Mouse (Mus musculus) hindbrain, embryonic 11.5 days (tissue): ENCODE results near the gene Rnf208. TPM values are rescaled to one million over a fixed set of nuclear protein-coding genes. Genes with fewer than 3 reads are reported as not detected.

ENCODE experiments used
- ATAC-seq: fragments of 200-750 bp; cut with Nextera tagmentation; 2 replicates; pipeline ENCODE4 v1.8.0; 2017; ENCODE audit warnings: mild to moderate bottlenecking, moderate TSS enrichment, moderate library complexity; ENCODE audit not compliant: low FRiP score
- DNase-seq: peaks from one replicate; pipeline ENCODE4 v3.0.0-alpha.2; 2015; ENCODE audit warnings: low spot score
- H3K27ac ChIP-seq: fragments of 300-500 bp; sonication (generic); 2 replicates; pipeline ENCODE4 v1.5.1; 2014; ENCODE audit warnings: mild to moderate bottlenecking, low read depth, low read length
- H3K27me3 ChIP-seq: fragments of 300-500 bp; sonication (generic); 2 replicates; pipeline ENCODE4 v1.6.1; 2014; ENCODE audit warnings: mild to moderate bottlenecking, low read length, moderate library complexity, mixed read lengths; ENCODE audit not compliant: control insufficient read depth, insufficient read depth
- H3K36me3 ChIP-seq: fragments of 300-500 bp; sonication (generic); 2 replicates; pipeline ENCODE4 v1.6.1; 2014; ENCODE audit warnings: mild to moderate bottlenecking, low read length, moderate library complexity, mixed read lengths; ENCODE audit not compliant: control insufficient read depth, insufficient read depth
- H3K4me1 ChIP-seq: fragments of 300-500 bp; sonication (generic); replicated peaks from 2 replicates; pipeline ENCODE4 v1.6.1; 2014; ENCODE audit warnings: low read length, mixed read lengths; ENCODE audit not compliant: control insufficient read depth, insufficient read depth
- H3K4me2 ChIP-seq: fragments of 300-500 bp; sonication (generic); replicated peaks from 2 replicates; pipeline ENCODE4 v1.6.1; 2014; ENCODE audit warnings: mild to moderate bottlenecking, low read depth, low read length
- H3K4me3 ChIP-seq: fragments of 300-500 bp; sonication (generic); 2 replicates; pipeline ENCODE4 v1.5.1; 2014; ENCODE audit warnings: low read depth, low read length
- H3K9ac ChIP-seq: fragments of 300-500 bp; sonication (generic); 2 replicates; pipeline ENCODE4 v1.6.1; 2014; ENCODE audit warnings: low read depth, low read length
- H3K9me3 ChIP-seq: fragments of 300-500 bp; sonication (generic); 2 replicates; pipeline ENCODE4 v1.6.1; 2016; ENCODE audit warnings: low read length; ENCODE audit not compliant: control insufficient read depth
- WGBS: fragments of 180-500 bp; shearing (Covaris S2); extraction: QIAGEN DNeasy Blood & Tissue Kit; methylation state at CpG from one replicate; pipeline ENCODE4 v1.1.7; 2014; 5-methylcytosine and 5-hydroxymethylcytosine counted together
- polyA plus RNA-seq: library from polyadenylated mRNA; unstranded; fragments of >200 nt; fragmentation: Nextera tagmentation; extraction: Ambion mirVana; gene quantifications from 2 replicates; pipeline ENCODE4 v1.2.1, GENCODE M21; 2014

Gene Rnf208
- polyA plus RNA-seq, 1 experiment from 2014 or later = 23.9 TPM

- peak overlapping the region; percentile 60 for H3K9ac ChIP-seq
- H3K4me1 ChIP-seq = peaks cover 12% of the 10 kb centered on the region
- H3K27me3 ChIP-seq = peaks cover 13% of the 10 kb centered on the region
- H3K27ac ChIP-seq = peak overlapping the region; percentile 36; the same call in 1 of the 2 replicates
- peak overlapping the region; percentile 77 for H3K4me3 ChIP-seq
- under 1% methylated on average over 82 of the region's 82 CpGs for WGBS
- DNase-seq = peak; percentile 61
- H3K4me2 ChIP-seq = peak overlapping the region; percentile 99
- H3K36me3 ChIP-seq = no peaks in the 10 kb centered on the region
- peak; percentile 59 for ATAC-seq
- no peaks in the 10 kb centered on the region for H3K9me3 ChIP-seq
Observed at GRCm38 (mm10) chr2:25262795-25263622, 21.0 kb downstream of the Rnf208 start.

GRCm38 (mm10) chr2:25263623-25264285, 21.7 kb downstream of the Rnf208 start:
- Histone ChIP-seq H3K9ac (peak overlapping the region; percentile 60), H3K4me3 (peak overlapping the region; percentile 77), H3K9me3 (no peaks in the 10 kb centered on the region), H3K36me3 (no peaks in the 10 kb centered on the region), H3K27me3 (peaks cover 13% of the 10 kb centered on the region), H3K4me2 (peak overlapping the region; percentile 99), H3K4me1 (peaks cover 12% of the 10 kb centered on the region), H3K27ac (no peak overlapping the region)
- 21% methylated on average over 12 of the region's 12 CpGs for whole genome bisulfite sequencing
- ATAC-seq (no peak), DNase-seq (no peak)

GRCm38 (mm10) chr2:25264286-25264660, 22.2 kb downstream of the Rnf208 start:
- no peak overlapping the region for H3K9ac ChIP-seq

GRCm38 (mm10) chr2:25264851-25265250, 22.8 kb downstream of the Rnf208 start:
- H3K27me3 ChIP-seq = peaks cover 13% of the 10 kb centered on the region
- ATAC-seq (no peak), DNase-seq (no peak)
- H3K9ac ChIP-seq = peak overlapping the region; percentile 11; the same call in 1 of the 2 replicates
- no peaks in the 10 kb centered on the region; the same call in 1 of the 2 replicates for H3K36me3 ChIP-seq
- H3K4me3 ChIP-seq = no peak overlapping the region
- H3K4me1 ChIP-seq = peaks cover 12% of the 10 kb centered on the region
- H3K27ac ChIP-seq = no peak overlapping the region
- no peak overlapping the region for H3K4me2 ChIP-seq
- 77% methylated on average over 3 of the region's 3 CpGs for WGBS
- H3K9me3 ChIP-seq = no peaks in the 10 kb centered on the region

More at GRCm38 (mm10) chr2:25264286-25264660, 22.2 kb downstream of the Rnf208 start:
- Histone ChIP-seq H3K9me3 (no peaks in the 10 kb centered on the region), H3K4me2 (no peak overlapping the region), H3K4me1 (peaks cover 12% of the 10 kb centered on the region), H3K36me3 (no peaks in the 10 kb centered on the region; the same call in 1 of the 2 replicates), H3K4me3 (no peak overlapping the region), H3K27ac (no peak overlapping the region), H3K27me3 (peaks cover 13% of the 10 kb centered on the region)
- no peak for ATAC-seq
- WGBS = 81% methylated on average over 5 of the region's 5 CpGs
- no peak for DNase-seq

DNA sequence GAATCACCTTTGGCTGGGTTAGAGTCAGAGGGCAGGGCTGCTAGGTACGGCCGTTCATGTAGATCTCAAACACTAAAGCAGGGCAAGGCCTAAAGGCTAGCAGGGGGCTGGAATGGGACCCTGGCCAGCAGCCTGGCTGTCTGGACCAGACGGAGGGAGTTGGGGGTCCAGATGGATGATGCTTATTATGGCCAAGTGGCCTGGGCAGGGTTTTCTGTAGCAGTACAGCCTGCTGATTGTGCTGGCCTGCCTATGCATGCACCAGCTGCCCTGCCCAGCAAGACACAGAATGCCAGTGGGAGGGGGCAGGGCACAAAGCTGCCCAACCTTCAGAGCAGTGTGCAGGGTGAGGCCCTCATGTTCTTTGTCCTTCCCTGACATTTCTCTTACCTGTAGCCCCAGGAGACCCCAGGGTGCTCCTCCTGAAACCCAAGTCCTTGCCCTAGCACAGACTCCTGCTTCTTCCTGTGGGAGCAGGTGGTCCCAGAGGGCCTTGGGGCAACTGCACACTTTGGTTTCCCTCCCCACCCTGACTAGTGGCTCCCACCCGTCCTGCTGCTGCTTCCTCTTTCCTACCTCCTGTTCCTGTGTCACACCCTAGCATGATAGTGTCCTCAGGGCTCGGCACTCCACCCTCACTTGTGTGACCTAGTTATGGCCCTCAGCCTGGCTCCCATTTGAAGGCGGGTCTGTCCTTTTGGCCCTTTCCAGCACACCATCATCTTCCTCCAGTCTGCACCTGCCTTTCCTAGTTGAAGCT, 24.0 kb downstream of the Rnf208 start:
- DNase-seq (no peak), ATAC-seq (no peak)
- no peaks in the 10 kb centered on the region for H3K9me3 ChIP-seq
- H3K27ac ChIP-seq = no peak overlapping the region
- peaks cover 13% of the 10 kb centered on the region for H3K4me1 ChIP-seq
- no peak overlapping the region for H3K4me3 ChIP-seq
- peaks cover 13% of the 10 kb centered on the region for H3K27me3 ChIP-seq
- peak overlapping the region; percentile 15; the same call in 1 of the 2 replicates for H3K9ac ChIP-seq
- H3K4me2 ChIP-seq = no peak overlapping the region
- WGBS = 71% methylated on average over 6 of the region's 6 CpGs
- no peaks in the 10 kb centered on the region; the same call in 1 of the 2 replicates for H3K36me3 ChIP-seq

DNA sequence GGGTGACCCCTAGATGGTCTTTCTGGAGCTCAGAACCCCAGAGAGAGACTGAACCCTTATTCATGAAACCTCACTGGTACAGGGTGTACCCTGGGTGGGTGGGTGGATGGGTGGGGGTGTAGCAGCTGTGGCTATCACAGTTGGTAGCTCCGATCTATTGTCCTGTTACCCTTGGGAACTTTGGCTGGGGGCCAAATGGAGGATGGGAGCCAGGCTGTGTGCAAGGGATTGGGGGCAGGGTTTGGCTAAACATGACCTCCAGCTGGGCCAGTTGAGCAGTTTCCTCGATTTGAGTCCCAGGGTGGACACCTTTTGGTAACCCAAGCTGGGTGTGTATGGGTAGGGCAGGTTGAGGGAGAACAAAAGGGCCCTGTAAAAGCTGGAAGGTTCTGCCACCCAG, 24.7 kb downstream of the Rnf208 start:
- H3K27ac ChIP-seq = no peak overlapping the region
- no peak overlapping the region for H3K4me3 ChIP-seq
- no peak overlapping the region for H3K4me2 ChIP-seq

DNA sequence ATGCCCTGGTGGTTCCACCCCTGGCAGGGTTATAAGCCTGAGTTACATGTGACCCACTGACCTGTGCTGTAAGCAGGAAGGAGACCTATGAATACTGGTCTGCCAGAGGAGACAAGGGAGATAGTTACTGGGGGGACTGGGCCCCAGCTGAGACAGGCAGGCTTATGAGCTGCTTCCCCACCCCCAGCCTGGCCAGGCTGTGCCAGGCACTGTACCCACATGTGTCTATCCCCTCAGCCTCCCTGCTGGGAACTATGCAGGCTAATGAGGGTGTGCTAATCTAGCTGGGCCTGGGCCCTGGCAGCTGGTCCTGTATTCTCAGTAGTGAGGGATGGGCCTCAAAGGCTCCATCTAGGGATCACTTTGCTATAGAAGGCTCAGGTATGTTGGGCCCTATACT, 25.2 kb downstream of the Rnf208 start:
- ATAC-seq (no peak), DNase-seq (no peak)
- no peaks in the 10 kb centered on the region for H3K9me3 ChIP-seq
- H3K4me3 ChIP-seq = no peak overlapping the region
- H3K4me2 ChIP-seq = no peak overlapping the region
- peaks cover 13% of the 10 kb centered on the region for H3K27me3 ChIP-seq
- no peaks in the 10 kb centered on the region; the same call in 1 of the 2 replicates for H3K36me3 ChIP-seq
- H3K4me1 ChIP-seq = peaks cover 20% of the 10 kb centered on the region
- H3K9ac ChIP-seq = no peak overlapping the region
- H3K27ac ChIP-seq = no peak overlapping the region

More for the DNA sequence above, 24.7 kb downstream of the Rnf208 start:
- peaks cover 13% of the 10 kb centered on the region for H3K27me3 ChIP-seq
- no peaks in the 10 kb centered on the region for H3K9me3 ChIP-seq
- no peak for DNase-seq
- WGBS = 56% methylated on average over 2 of the region's 2 CpGs
- no peak overlapping the region for H3K9ac ChIP-seq
- H3K4me1 ChIP-seq = peaks cover 20% of the 10 kb centered on the region
- no peaks in the 10 kb centered on the region; the same call in 1 of the 2 replicates for H3K36me3 ChIP-seq
- no peak for ATAC-seq

GRCm38 (mm10) chr2:25267746-25268309, 25.8 kb downstream of the Rnf208 start:
- ATAC-seq = no peak
- Histone ChIP-seq H3K9me3 (no peaks in the 10 kb centered on the region), H3K36me3 (no peaks in the 10 kb centered on the region; the same call in 1 of the 2 replicates), H3K27ac (no peak overlapping the region), H3K9ac (no peak overlapping the region), H3K4me2 (no peak overlapping the region), H3K27me3 (peaks cover 13% of the 10 kb centered on the region), H3K4me1 (peaks cover 20% of the 10 kb centered on the region), H3K4me3 (no peak overlapping the region)
- 80% methylated on average over 4 of the region's 4 CpGs for WGBS
- no peak for DNase-seq
